Mouse (Mus musculus) heart, postnatal 14 days (tissue): ENCODE measurements around the gene Rell1. TPM values are rescaled to one million over a fixed set of nuclear protein-coding genes. Genes with fewer than 3 reads are reported as not detected.
A peak's percentile ranks its signal among the peaks of the same experiment; 100 is the strongest.

Source experiments
- DNase-seq, 2 experiments: peaks; one replicate each; pipeline ENCODE4 v3.0.0; 2021 to 2022
- intact Hi-C: fragments of 180-260 bp; cut with DNase I; formaldehyde crosslinking; loops from one replicate; pipeline ENCODE4 v1.15.1; 2025
- total RNA-seq, 2 experiments: library from RNA; stranded (reverse); gene quantifications; 2 replicates each; pipeline ENCODE4 v1.2.3; 2021

Rell1 gene
- total RNA-seq, 2 experiments from 2014 or later: 14.0 to 15.1 TPM

GRCm38 (mm10) chr5:63957607-63958006, 11.1 kb downstream of the Rell1 start:
- intact Hi-C loops: no loop called here
- no peak for DNase-seq

DNA sequence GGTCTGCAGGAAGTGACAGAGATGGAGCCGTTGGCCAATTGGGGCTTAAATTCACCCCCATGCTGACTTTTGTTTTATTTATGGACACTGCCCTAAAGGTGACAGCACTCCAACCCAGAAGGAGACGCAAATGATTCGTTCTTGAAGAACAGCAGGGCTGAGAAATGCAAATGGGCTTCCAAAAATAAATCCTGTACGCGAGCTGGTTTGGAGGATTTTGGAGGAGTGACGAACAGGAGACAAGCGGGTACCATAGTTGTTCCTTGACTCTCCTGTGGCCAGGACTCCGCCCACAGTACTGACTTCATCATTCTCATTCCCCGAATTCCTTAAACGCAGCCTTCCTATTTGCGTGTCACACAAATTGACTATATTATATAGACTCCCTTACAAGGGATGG, 12.3 kb downstream of the Rell1 start:
- intact Hi-C loops: no loop called here
- DNase-seq: no peak

- DNase-seq: no peak
- intact Hi-C loops: no loop called here
Measured at GRCm38 (mm10) chr5:63953401-63954032, 15.2 kb downstream of the Rell1 start.

DNA sequence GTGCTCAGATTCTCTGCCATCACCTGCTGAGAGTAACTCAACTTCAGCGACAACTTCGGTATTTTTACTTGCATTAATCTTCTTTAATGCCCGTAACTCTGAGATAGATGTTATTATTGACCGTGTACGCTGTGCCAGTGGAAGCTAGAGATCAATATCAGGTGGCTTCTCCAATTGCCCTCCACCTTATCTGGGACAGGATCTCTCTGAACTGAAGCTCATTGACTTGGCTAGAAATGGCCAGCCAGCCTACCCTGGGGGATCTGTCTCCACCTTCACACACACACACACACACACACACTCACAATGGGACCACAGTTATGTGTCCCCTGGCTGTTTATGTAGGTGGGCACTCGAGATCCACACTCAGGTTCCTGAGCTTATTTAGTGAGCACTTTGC, 16.7 kb downstream of the Rell1 start:
- intact Hi-C loops: no loop called here
- DNase-seq: no peak

DNA sequence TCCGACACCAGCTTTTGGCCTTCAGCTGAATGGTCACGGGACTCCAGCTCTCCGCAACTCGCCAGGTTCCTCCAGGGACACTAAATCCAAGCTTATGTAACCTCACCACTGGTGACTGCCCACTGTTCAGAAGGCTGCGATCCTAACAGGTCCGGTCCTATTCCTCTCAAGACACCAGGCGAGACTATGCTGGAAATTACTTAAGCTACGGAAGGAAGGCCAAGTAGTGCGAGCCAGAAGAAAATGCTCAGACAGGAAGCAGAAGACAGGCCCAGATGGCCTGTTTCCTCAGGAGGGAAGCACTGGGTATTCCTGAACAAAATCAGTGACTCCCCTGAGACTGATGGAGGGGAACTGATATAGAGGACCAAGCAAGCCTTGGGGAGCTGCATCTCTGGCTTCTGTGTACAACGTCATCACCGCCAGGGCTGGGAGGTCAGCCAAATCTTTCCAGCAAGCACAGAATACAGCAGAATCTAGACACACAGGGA, 17.2 kb downstream of the Rell1 start:
- intact Hi-C loops: no loop called here
- peak; percentile 56 to 61 for DNase-seq

DNA sequence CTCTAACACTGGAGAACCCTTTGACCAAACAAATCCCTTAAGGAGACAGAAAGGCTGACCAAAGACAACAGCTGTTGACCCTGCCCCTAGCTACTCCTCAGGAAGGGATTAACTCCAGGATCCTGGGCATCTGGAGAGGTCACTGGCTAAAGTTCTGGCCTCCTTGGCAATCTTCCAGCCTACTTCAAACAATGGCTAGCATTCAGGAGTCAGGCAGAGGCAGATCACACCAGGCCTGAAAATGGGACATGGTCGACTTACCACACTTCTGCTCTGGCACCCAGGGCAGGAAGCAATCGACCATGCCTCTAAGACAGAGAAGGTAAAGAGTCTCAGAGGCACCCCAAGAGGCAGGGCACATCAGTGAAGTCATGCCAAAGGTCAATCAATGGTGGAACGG, 19.5 kb downstream of the Rell1 start:
- intact Hi-C loops: no loop called here

GRCm38 (mm10) chr5:63947526-63947925, 21.2 kb downstream of the Rell1 start:
- intact Hi-C loops: no loop called here
- DNase-seq: no peak

More for the DNA sequence above, 19.5 kb downstream of the Rell1 start:
- no peak for DNase-seq

- no peak for DNase-seq
- intact Hi-C loops: no loop called here
Measured at GRCm38 (mm10) chr5:63943291-63943690, 25.4 kb downstream of the Rell1 start.

DNA sequence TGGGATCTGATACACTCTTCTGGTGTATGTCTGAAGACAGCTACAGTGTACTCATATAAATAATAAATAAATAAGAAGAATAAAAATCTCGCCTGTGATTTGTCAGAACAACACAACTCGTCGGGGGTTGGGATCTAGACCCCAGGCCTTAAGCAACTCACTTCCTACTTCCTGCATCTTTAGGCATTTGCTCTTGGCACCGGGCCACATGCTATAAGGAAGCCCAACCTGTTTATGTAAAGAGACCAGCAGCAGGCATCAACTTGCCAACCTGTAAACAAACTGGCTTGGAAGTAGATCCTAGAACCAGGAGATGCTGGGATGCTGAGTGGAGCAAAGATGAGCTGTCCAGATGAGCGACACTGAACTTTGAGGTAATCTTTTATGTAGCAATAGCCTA, 26.8 kb downstream of the Rell1 start:
- intact Hi-C loops: no loop called here
- no peak for DNase-seq

DNA sequence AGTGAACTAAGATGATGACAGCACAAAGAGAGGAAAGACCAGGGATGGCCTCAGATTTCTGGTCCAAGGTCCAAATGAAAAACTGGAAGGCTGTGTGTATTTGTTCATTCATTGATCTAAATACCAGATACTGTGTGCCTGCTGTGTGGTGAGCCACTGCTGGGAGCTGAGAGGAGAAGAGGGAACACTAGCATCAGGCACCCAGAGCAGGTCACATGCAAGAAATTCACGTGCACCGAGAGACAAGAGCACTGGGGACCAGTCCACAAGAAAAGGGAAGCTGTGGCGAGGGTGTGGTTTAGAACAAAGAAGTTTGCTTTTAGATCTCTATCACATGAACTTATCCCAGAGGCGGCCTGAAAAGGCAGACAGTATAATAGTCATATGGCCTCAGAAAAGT, 30.1 kb downstream of the Rell1 start:
- DNase-seq: no peak
- intact Hi-C loops: no loop called here

GRCm38 (mm10) chr5:63936740-63937139, 32.0 kb downstream of the Rell1 start:
- no peak for DNase-seq
- intact Hi-C loops: no loop called here

DNA sequence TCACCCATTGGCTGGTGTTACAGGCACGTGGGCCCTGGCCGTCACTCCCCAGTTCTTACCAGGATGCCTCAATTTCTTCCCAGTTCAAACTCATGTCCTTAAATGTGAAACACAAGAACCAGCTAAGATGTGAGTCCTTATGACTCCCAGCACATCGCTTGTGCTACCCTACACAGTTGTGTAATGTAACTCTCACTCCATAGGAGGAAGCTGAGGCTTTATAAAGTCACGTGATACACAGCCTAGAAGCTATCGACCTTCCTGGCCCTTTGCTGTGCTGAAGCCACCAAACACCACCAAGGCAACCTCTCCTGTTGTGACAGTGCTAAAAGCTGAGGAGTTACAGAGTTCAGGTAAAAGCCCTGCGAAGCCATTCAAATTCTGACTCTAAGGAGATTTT, 33.1 kb downstream of the Rell1 start:
- intact Hi-C loops: no loop called here
- no peak for DNase-seq

DNA sequence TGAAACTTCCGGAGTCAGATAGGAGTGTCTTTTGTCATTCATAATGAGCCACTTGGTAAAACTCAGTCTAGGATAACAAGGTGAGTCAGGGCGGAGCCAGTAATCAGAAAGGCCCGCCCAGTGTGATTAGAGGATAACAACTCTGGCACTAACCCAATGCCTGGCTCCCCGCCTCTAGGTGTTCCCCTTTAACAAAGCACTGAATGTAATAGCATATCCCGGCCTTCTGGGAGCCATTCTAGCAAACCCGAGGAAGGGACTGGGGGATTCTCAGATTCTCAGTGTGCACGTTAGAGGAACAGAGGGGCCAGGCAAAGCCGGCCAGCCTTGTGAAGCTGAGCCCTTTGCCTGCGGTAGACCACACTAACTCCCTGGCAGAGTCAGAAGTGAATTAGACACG, 35.9 kb downstream of the Rell1 start:
- intact Hi-C loops: no loop called here
- no peak for DNase-seq

GRCm38 (mm10) chr5:63930824-63931358, 37.8 kb downstream of the Rell1 start:
- DNase-seq: no peak
- intact Hi-C loops: no loop called here

DNA sequence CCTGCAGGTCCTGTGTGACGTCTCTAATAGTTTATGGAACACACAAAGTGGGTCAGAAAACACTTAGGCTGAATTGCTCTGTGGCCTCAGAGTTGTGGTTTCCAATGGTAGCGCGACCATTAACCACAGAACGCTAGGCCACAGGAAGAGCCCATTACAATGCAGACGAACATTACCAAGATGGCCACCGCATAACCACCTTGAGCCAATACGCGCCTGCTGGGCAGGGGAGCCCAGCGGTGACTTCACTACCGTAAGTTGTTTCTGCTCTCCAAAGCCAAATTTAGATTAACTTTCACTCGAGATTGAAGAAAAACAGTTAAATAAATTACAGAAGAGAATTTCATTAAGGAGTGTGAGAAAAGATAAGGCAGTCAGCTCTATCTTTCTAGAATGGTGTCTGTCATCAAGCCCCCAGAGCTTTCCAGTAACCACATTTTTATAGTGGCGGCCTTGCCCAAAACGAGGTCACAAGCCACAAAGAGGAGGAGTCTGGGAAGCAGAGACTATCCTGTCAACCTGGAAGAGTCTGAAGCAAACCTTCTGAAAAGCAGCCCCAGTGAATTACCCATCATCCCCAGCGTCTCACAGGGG, 43.6 kb downstream of the Rell1 start:
- no peak for DNase-seq
- intact Hi-C loops: no loop called here

DNA sequence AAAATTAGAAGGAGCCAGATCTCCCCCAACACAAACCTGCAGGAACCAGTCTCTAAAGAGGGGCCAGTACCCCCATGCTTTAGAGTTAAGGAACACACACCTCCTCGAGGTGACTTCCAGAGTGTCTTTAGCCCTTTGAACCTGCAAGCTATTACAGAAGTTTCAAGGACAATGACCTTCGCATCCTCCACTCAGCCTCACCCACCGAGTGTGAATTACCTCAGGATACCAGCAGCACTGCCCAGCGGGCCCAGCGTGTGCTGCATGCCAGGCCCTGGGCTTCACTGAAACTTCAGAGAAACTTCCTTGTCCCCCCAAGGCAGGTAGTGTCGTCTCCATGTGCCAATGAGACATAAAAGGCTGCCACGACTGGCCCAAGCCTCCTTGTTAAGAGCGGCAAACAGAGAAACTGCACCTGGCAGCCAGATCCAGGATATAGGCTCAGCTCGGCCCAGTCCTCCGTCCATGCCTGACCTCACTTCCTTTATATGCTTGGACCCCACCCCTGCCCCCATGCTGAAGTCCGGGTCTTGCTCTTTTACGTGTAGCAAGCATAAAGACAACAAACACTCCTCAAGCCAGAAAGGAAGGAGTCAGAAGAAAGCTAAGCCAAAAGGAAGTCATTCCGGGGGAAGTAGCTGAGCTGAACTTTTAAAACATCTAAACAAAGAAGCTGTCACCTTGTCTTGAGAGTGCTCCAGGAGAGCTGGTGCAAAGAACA, 45.2 kb downstream of the Rell1 start:
- peak; percentile 9 to 13 for DNase-seq
- intact Hi-C loops: no loop called here

- intact Hi-C loops: no loop called here
- DNase-seq: peak in 1 of 2 experiments; percentile 11
Measured at GRCm38 (mm10) chr5:63918201-63918600, 50.5 kb downstream of the Rell1 start.

- intact Hi-C loops: no loop called here
- no peak for DNase-seq
Measured at GRCm38 (mm10) chr5:63916457-63917139, 52.1 kb downstream of the Rell1 start.

- DNase-seq: no peak
- intact Hi-C loops: no loop called here
Measured at GRCm38 (mm10) chr5:63914896-63915295, 53.8 kb downstream of the Rell1 start.

GRCm38 (mm10) chr5:63910171-63910960, 58.3 kb downstream of the Rell1 start:
- intact Hi-C loops: no loop called here
- no peak for DNase-seq
